Mouse (Mus musculus): ENCODE data around the gene Sipa1l3.

- TF ChIP-seq CTCF (IDR thresholded peaks at IDR 0.05) (no peak), POLR2A (IDR thresholded peaks at IDR 0.05; ENCODE audit: insufficient read depth, low read depth, low read length) (no peak), EP300 (IDR thresholded peaks at IDR 0.05; ENCODE audit: insufficient read depth, low read depth, low read length) (no peak)
Observed at GRCm38 (mm10) chr7:29313051-29313450, 205.4 kb downstream of the Sipa1l3 start.

Measured in heart, adult 2 months (tissue).